Mouse (Mus musculus): ENCODE results near the gene Unk.

DNA sequence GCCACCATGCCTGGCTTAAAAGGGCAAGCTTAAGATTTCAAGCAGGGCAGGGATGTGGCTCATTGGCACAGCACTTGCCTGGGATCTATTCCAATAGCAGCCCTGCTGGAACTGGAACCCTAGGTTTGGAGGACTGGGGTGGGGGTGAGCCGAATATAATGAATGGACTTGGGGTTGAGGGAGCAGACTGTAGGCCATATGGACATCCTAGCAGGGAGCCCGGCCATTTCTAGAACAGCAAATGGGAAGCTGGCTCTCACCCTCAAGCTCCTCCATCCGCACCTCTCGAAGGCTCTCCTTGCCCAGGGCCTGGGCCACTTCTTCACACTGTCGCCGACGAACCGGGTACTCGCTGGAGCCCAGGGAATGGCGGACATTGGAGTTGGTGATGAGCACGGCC, 20.5 kb upstream of the Unk start:
- TF ChIP-seq POLR2A (IDR thresholded peaks at IDR 0.05; ENCODE audit: borderline replicate concordance, low read depth, low read length) (no peak), CTCF (IDR thresholded peaks at IDR 0.05; ENCODE audit: low read depth, low read length) (no peak)
